Mouse (Mus musculus) CH12.LX (cell line): Measurements from ENCODE around the gene Col6a1. TPM values are rescaled to one million over a fixed set of nuclear protein-coding genes. Genes with fewer than 3 reads are reported as not detected.

ENCODE experiments used
- DNase-seq: peaks from one replicate; pipeline ENCODE4 v3.0.0-alpha.2; 2013; ENCODE audit errors: extremely low read depth
- H3K27ac ChIP-seq: 2 replicates; pipeline ENCODE4 v1.5.1; 2012; ENCODE audit warnings: low read depth, mild to moderate bottlenecking, control low read depth, moderate library complexity; ENCODE audit not compliant: insufficient read depth
- H3K27me3 ChIP-seq: replicated peaks from 2 replicates; pipeline ENCODE3; 2012; ENCODE audit warnings: inconsistent platforms
- H3K36me3 ChIP-seq, 2 experiments: replicated peaks in 1 of 2; 2 replicates each; pipeline versions ENCODE3 to v1.6.1; 2012; ENCODE audit warnings: inconsistent platforms in 1 of 2, low read length in 1 of 2, mild to moderate bottlenecking in 1 of 2, mixed read lengths in 1 of 2, moderate library complexity in 1 of 2; ENCODE audit not compliant: control insufficient read depth in 1 of 2, insufficient read depth in 1 of 2
- H3K4me1 ChIP-seq, 2 experiments: 2 replicates each; pipeline ENCODE4 v1.6.1; 2012; ENCODE audit warnings: inconsistent platforms in 1 of 2, moderate library complexity in 1 of 2; ENCODE audit not compliant: insufficient read depth in 2 of 2, control insufficient read depth in 1 of 2
- H3K4me2 ChIP-seq: 2 replicates; pipeline ENCODE4 v1.6.1; 2012; ENCODE audit warnings: low read depth, mild to moderate bottlenecking, control low read depth; ENCODE audit not compliant: poor library complexity, insufficient read depth, severe bottlenecking
- H3K4me3 ChIP-seq, 3 experiments: fragments of 150-350 bp in 1 of 3; sonication (generic) in 1 of 3; replicated peaks in 1 of 3; 2 replicates each; pipeline versions ENCODE3 to v1.5.1; 2011 to 2012; ENCODE audit warnings: low read depth in 2 of 3, low read length in 2 of 3, mild to moderate bottlenecking in 2 of 3, moderate library complexity in 2 of 3, control low read depth in 1 of 3, improper control_type of control experiment in 1 of 3, inconsistent platforms in 1 of 3, mixed read lengths in 1 of 3; ENCODE audit not compliant: poor library complexity in 1 of 3
- H3K79me2 ChIP-seq: replicated peaks from 2 replicates; pipeline ENCODE4 v1.6.1; 2012; ENCODE audit warnings: mild to moderate bottlenecking, moderate library complexity; ENCODE audit not compliant: control insufficient read depth, poor library complexity, insufficient read depth, severe bottlenecking; ENCODE audit errors: extremely low read depth
- H3K9ac ChIP-seq: 2 replicates; pipeline ENCODE4 v1.6.1; 2012; ENCODE audit warnings: low read depth, mild to moderate bottlenecking, control low read depth, moderate library complexity; ENCODE audit not compliant: insufficient read depth
- H3K9me3 ChIP-seq: replicated peaks from 2 replicates; pipeline ENCODE3; 2012; ENCODE audit warnings: low read length, inconsistent platforms, mixed read lengths
- BHLHE40 ChIP-seq: IDR thresholded peaks from 2 replicates; pipeline ENCODE4 v1.6.1; 2011; ENCODE audit warnings: mild to moderate bottlenecking, low read depth, low read length, improper control_type of control experiment
- CHD1 ChIP-seq: IDR thresholded peaks from 2 replicates; pipeline ENCODE4 v1.6.1; 2012; ENCODE audit warnings: low read depth, low read length, improper control_type of control experiment, inconsistent platforms
- CTCF ChIP-seq, 2 experiments: IDR thresholded peaks in 1 of 2; conservative IDR thresholded peaks in 1 of 2; 2 replicates each; pipeline ENCODE4 v1.5.1; 2011 to 2012; ENCODE audit warnings: low read depth in 2 of 2, low read length in 2 of 2, improper control_type of control experiment in 1 of 2, inconsistent platforms in 1 of 2, mild to moderate bottlenecking in 1 of 2, moderate library complexity in 1 of 2
- E2F4 ChIP-seq: IDR thresholded peaks from 2 replicates; pipeline ENCODE4 v1.6.1; 2011; ENCODE audit warnings: low read depth, low read length, improper control_type of control experiment; ENCODE audit not compliant: insufficient replicate concordance
- EP300 ChIP-seq: IDR thresholded peaks from 2 replicates; pipeline ENCODE4 v1.6.1; 2011; ENCODE audit warnings: low read length, improper control_type of control experiment
- JUN ChIP-seq: IDR thresholded peaks from 2 replicates; pipeline ENCODE4 v1.6.1; 2011; ENCODE audit warnings: low read depth, mild to moderate bottlenecking, low read length, improper control_type of control experiment, moderate library complexity; ENCODE audit not compliant: insufficient read depth
- MAFK ChIP-seq: IDR thresholded peaks from 2 replicates; pipeline ENCODE4 v1.6.1; 2011; ENCODE audit warnings: low read length, improper control_type of control experiment; ENCODE audit not compliant: insufficient replicate concordance
- MAX ChIP-seq: IDR thresholded peaks from 2 replicates; pipeline ENCODE4 v1.6.1; 2011; ENCODE audit warnings: low read length, improper control_type of control experiment
- MEF2A ChIP-seq: IDR thresholded peaks from 2 replicates; pipeline ENCODE4 v1.6.1; 2014; ENCODE audit warnings: low read depth, mild to moderate bottlenecking, inconsistent platforms, low read length, improper control_type of control experiment, borderline replicate concordance
- MXI1 ChIP-seq: IDR thresholded peaks from 2 replicates; pipeline ENCODE4 v1.6.1; 2011; ENCODE audit warnings: mild to moderate bottlenecking, low read depth, low read length, improper control_type of control experiment
- NELFE ChIP-seq: IDR thresholded peaks from 2 replicates; pipeline ENCODE4 v1.6.1; 2011; ENCODE audit warnings: low read depth, low read length, improper control_type of control experiment
- PAX5 ChIP-seq: IDR thresholded peaks from 2 replicates; pipeline ENCODE4 v1.6.1; 2012; ENCODE audit warnings: low read length, inconsistent platforms, mixed read lengths
- RCOR1 ChIP-seq: conservative IDR thresholded peaks from 2 replicates; pipeline ENCODE4 v1.6.1; 2012; ENCODE audit warnings: low read depth, mild to moderate bottlenecking, inconsistent platforms, low read length, improper control_type of control experiment
- SIN3A ChIP-seq: IDR thresholded peaks from 2 replicates; pipeline ENCODE4 v1.6.1; 2012; ENCODE audit warnings: low read length, improper control_type of control experiment, inconsistent platforms
- SMC3 ChIP-seq: IDR thresholded peaks from 2 replicates; pipeline ENCODE4 v1.6.1; 2011; ENCODE audit warnings: low read depth, low read length, improper control_type of control experiment
- TBP ChIP-seq: conservative IDR thresholded peaks from 2 replicates; pipeline ENCODE4 v1.6.1; 2011; ENCODE audit warnings: low read depth, low read length, improper control_type of control experiment
- TCF12 ChIP-seq: IDR thresholded peaks from 2 replicates; pipeline ENCODE4 v1.6.1; 2014; ENCODE audit warnings: low read depth, mild to moderate bottlenecking, inconsistent platforms, low read length, improper control_type of control experiment
- UBTF ChIP-seq: IDR thresholded peaks from 2 replicates; pipeline ENCODE4 v1.6.1; 2012; ENCODE audit warnings: low read depth, mild to moderate bottlenecking, inconsistent platforms, low read length, improper control_type of control experiment, moderate library complexity
- USF1 ChIP-seq: IDR thresholded peaks from 2 replicates; pipeline ENCODE4 v1.6.1; 2014; ENCODE audit warnings: low read depth, mild to moderate bottlenecking, inconsistent platforms, low read length, improper control_type of control experiment
- USF2 ChIP-seq: conservative IDR thresholded peaks from 2 replicates; pipeline ENCODE4 v1.6.1; 2011; ENCODE audit warnings: low read depth, low read length, improper control_type of control experiment
- ZC3H11A ChIP-seq: IDR thresholded peaks from 2 replicates; pipeline ENCODE4 v1.6.1; 2012; ENCODE audit warnings: low read depth, mild to moderate bottlenecking, inconsistent platforms, low read length, improper control_type of control experiment
- ZMIZ1 ChIP-seq: IDR thresholded peaks from 2 replicates; pipeline ENCODE4 v1.6.1; 2012; ENCODE audit warnings: low read depth, mild to moderate bottlenecking, inconsistent platforms, low read length, improper control_type of control experiment
- ZNF384 ChIP-seq: IDR thresholded peaks from 2 replicates; pipeline ENCODE4 v1.6.1; 2012; ENCODE audit warnings: low read depth, low read length, improper control_type of control experiment, inconsistent platforms
- dilution Hi-C: fragments of 300-500 bp; cut with MboI; formaldehyde crosslinking; loops from 2 replicates; pipeline ENCODE4 v1.14.3; 2020; ENCODE audit warnings: low sequenced_read_pairs; ENCODE audit not compliant: extremely low pct_unique_long_range_greater_than_20kb, extremely low pct_ligation_motif_present
- in situ Hi-C: fragments of 300-500 bp; cut with MboI; formaldehyde crosslinking; loops from 3 replicates; pipeline ENCODE4 v1.14.3; 2019; ENCODE audit warnings: low sequenced_read_pairs, low pct_ligation_motif_present, low pct_unique_long_range_greater_than_20kb, mixed read lengths
- polyA plus RNA-seq: library from polyadenylated mRNA; unstranded; fragments of >175 nt; gene quantifications from 2 replicates; pipeline ENCODE4 v1.2.1, GENCODE M21; 2012; ENCODE audit warnings: low read depth; ENCODE audit not compliant: insufficient read length
- total RNA-seq, 2 experiments: library from RNA; depleted of rRNA; stranded (reverse); fragments of 300-350 nt in 1 of 2; fragments of >200 nt in 1 of 2; gene quantifications; 2 replicates each; pipeline ENCODE4 v1.2.3; 2012 to 2014

Gene Col6a1
- total and polyA plus RNA-seq, 3 experiments = 0.21 TPM; not detected in 2

DNA sequence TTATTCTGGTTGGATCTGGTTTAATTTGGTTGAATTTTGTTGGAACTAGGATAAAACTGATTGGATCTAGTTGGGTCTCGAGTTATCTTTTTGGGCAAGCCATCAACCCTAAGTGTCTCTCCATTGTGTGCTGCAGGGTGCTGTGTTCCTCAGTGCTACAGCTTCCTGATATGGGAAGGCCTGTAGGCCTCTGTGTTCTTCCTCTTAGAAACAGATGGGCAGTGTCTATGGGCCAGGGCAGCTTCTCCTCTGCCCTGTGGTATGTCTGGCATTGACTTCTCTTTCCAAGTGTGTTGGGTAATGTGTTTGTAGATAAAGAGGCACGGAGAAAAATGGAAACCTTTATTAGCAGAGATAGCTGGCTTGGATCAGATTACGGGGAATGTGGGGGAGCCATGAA is 17.5 kb downstream of the Col6a1 start:
- Histone ChIP-seq H3K79me2 (no peaks in the 10 kb centered on the region), H3K36me3 (no peaks in the 10 kb centered on the region), H3K4me2 (no peak overlapping the region), H3K4me3 (no peak overlapping the region), H3K27me3 (peaks cover 91% of the 10 kb centered on the region), H3K9me3 (peaks cover 12% of the 10 kb centered on the region), H3K4me1 (no peaks in the 10 kb centered on the region), H3K27ac (no peak overlapping the region), H3K9ac (no peak overlapping the region)
- in situ Hi-C loops (no loop called here), dilution Hi-C loops (no loop called here)
- no peak for TF ChIP-seq EP300
- no peak for TF ChIP-seq USF1
- TF ChIP-seq MAFK = no peak
- no peak for DNase-seq

DNA sequence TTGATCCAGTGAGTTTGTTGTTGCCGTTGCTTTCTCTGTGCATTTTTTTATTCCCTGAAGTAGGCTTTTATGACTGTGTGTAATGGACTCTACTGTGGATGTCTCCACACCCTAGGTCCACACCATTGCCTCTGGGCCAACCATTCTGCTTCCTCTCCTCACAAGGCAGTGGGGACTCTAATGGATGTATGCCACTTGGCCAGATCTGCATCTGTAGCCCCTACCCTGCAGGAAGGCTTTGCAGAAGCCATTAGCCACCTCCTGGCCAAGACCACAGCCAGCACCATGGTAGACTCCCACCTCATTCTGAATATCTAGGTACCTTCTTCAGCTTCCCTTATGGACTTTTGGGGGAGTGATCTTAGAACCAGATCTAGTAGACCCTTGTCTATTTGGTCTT is 18.4 kb downstream of the Col6a1 start:
- H3K9me3 ChIP-seq = peaks cover 13% of the 10 kb centered on the region
- in situ Hi-C loops = no loop called here
- dilution Hi-C loops = no loop called here

DNA sequence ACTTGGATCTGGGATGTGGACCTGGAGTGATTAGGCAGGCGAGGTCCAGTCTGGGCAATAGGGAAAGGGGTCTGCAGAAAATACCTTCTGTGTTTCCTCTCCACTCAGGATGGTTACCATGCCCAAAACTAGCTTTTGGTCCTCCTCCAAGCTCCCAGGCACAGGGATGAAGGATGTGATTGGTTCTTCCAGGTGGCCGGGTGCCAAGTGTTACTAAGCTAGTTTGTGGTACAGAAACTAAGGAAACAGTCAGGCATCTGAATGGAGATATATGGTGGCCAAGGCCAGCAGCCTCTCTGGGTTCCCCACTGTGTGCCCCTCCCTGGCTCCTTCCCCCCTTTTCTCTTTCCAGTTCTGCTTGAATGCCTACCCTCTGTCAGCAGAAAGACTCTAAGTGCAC is 19.0 kb downstream of the Col6a1 start:
- DNase-seq = no peak
- in situ Hi-C loops = no loop called here
- Histone ChIP-seq H3K79me2 (no peaks in the 10 kb centered on the region), H3K4me1 (no peaks in the 10 kb centered on the region), H3K9ac (no peak overlapping the region), H3K4me3 (no peak overlapping the region), H3K4me2 (no peak overlapping the region), H3K9me3 (peaks cover 13% of the 10 kb centered on the region), H3K27me3 (peaks cover 89% of the 10 kb centered on the region), H3K27ac (no peak overlapping the region), H3K36me3 (no peaks in the 10 kb centered on the region)
- no peak for TF ChIP-seq TCF12
- no peak for TF ChIP-seq MAFK
- no peak for TF ChIP-seq JUN
- TF ChIP-seq TBP = no peak
- no peak for TF ChIP-seq SIN3A
- TF ChIP-seq MAX = no peak
- TF ChIP-seq ZC3H11A = no peak
- no peak for TF ChIP-seq NELFE
- TF ChIP-seq UBTF = no peak
- no peak for TF ChIP-seq E2F4
- TF ChIP-seq CTCF (conservative IDR thresholded peaks at IDR 0.05 in 1 of 2, IDR thresholded peaks at IDR 0.05 in 1 of 2; ENCODE audit: low read depth in 2 of 2, low read length in 2 of 2) = no peak
- no peak for TF ChIP-seq BHLHE40
- TF ChIP-seq ZNF384 = no peak
- no peak for TF ChIP-seq RCOR1
- no peak for TF ChIP-seq CHD1
- no peak for TF ChIP-seq USF2
- no peak for TF ChIP-seq ZMIZ1
- TF ChIP-seq PAX5 = no peak
- no peak for TF ChIP-seq MEF2A
- TF ChIP-seq MXI1 = no peak
- dilution Hi-C loops = no loop called here

More for the DNA sequence above, 18.4 kb downstream of the Col6a1 start:
- H3K4me1 ChIP-seq = no peaks in the 10 kb centered on the region
- H3K27me3 ChIP-seq = peaks cover 91% of the 10 kb centered on the region
- no peak overlapping the region for H3K4me3 ChIP-seq
- no peak overlapping the region for H3K27ac ChIP-seq
- H3K4me2 ChIP-seq = no peak overlapping the region
- no peak overlapping the region for H3K9ac ChIP-seq
- no peak for DNase-seq
- H3K36me3 ChIP-seq = no peaks in the 10 kb centered on the region
- H3K79me2 ChIP-seq = no peaks in the 10 kb centered on the region
- TF ChIP-seq SMC3 = no peak
- no peak for TF ChIP-seq JUN
- no peak for TF ChIP-seq ZC3H11A
- TF ChIP-seq, all 38 proteins: peak for 0
